Mouse (Mus musculus) ovary, adult 18-20 months (tissue): ENCODE results near the gene Zfp128.
"Not testable (repeated sequence)": the region's sequence is repeated elsewhere in the genome, so short reads cannot be mapped to it uniquely, and the experiment has no call there.

Experiments
- DNase-seq: peaks from one replicate; pipeline ENCODE4 v3.0.0; 2022; ENCODE audit warnings: low spot score, mixed read lengths

The Zfp128 gene

GRCm38 (mm10) chr7:12921705-12922465 lies 40.9 kb downstream of the Zfp128 start, which contains the start of gene Rps5:
Gene Rps5 (plus strand): TSS chr7:12922290.
- DNase-seq: peak; percentile 98

GRCm38 (mm10) chr7:12922729-12923128 lies 41.8 kb downstream of the Zfp128 start:
- DNase-seq: no peak

GRCm38 (mm10) chr7:12926316-12926715 lies 45.3 kb downstream of the Zfp128 start:
- DNase-seq: no peak

GRCm38 (mm10) chr7:12927191-12927680 lies 46.3 kb downstream of the Zfp128 start, which contains the start of gene Rnf225:
Gene Rnf225 (plus strand): TSS chr7:12927416.
- no peak for DNase-seq

GRCm38 (mm10) chr7:12927693-12928589 lies 47.0 kb downstream of the Zfp128 start:
- no peak for DNase-seq

- DNase-seq: no peak
Measured at GRCm38 (mm10) chr7:12933615-12934140, 52.7 kb downstream of the Zfp128 start.

GRCm38 (mm10) chr7:12934808-12935207 lies 53.8 kb downstream of the Zfp128 start:
- DNase-seq: no peak

- not testable (repeated sequence) for DNase-seq
Measured at GRCm38 (mm10) chr7:12937254-12937803, 56.4 kb downstream of the Zfp128 start.

GRCm38 (mm10) chr7:12940599-12940998 lies 59.6 kb downstream of the Zfp128 start:
- DNase-seq: no peak
